Mouse (Mus musculus): Measurements from ENCODE around the gene Sox6. TPM values are rescaled to one million over a fixed set of nuclear protein-coding genes. Genes with fewer than 3 reads are reported as not detected.

Gene Sox6
- 10.1 and 16.1 TPM in 2 replicates for polyA plus RNA-seq (2012; rRNA removed)

GRCm38 (mm10) chr7:116038511-116038910 lies at the start of gene Sox6:
Sox6 (minus strand) TSS chr7:116038796.

GRCm38 (mm10) chr7:116084366-116084765 lies 45.8 kb upstream of the Sox6 start, which contains the start of gene Gm4353:
Gm4353 (minus strand) TSS chr7:116084635.

GRCm38 (mm10) chr7:116039196-116039537 lies 571 bp upstream of the Sox6 start, which contains the start of gene 1110004F10Rik:
1110004F10Rik (plus strand) TSS chr7:116039397.

Other genes with a start within 250 kb of the Sox6 start
- 231 and 370 TPM in 2 replicates for gene 1110004F10Rik, start 601 bp upstream of the Sox6 start, polyA plus RNA-seq (2012; rRNA removed)
- gene Gm4353, start 45.8 kb upstream of the Sox6 start, polyA plus RNA-seq (2012; rRNA removed) = 1.1 TPM in 2 replicates